Mouse (Mus musculus) layer of hippocampus, postnatal 25 days (tissue): ENCODE data around the gene Plcb3. TPM values are rescaled to one million over a fixed set of nuclear protein-coding genes. Genes with fewer than 3 reads are reported as not detected.

Experiments
- DNase-seq, 2 experiments: peaks; one replicate each; pipeline ENCODE4 v3.0.0; 2022; ENCODE audit warnings: mixed read lengths in 2 of 2, low spot score in 1 of 2; ENCODE audit errors: extremely low spot score in 1 of 2
- microRNA-seq, 2 experiments: library from miRNA; unstranded; fragments of <30 nt; microRNA quantifications; one replicate each; pipeline ENCODE4 v1.2.0; 2021
- total RNA-seq, 2 experiments: library from RNA; stranded (reverse); gene quantifications; 2 replicates each; pipeline ENCODE4 v1.2.3; 2021

The Plcb3 gene
- total RNA-seq, 2 experiments from 2014 or later: 14.8 to 16.0 TPM

DNA sequence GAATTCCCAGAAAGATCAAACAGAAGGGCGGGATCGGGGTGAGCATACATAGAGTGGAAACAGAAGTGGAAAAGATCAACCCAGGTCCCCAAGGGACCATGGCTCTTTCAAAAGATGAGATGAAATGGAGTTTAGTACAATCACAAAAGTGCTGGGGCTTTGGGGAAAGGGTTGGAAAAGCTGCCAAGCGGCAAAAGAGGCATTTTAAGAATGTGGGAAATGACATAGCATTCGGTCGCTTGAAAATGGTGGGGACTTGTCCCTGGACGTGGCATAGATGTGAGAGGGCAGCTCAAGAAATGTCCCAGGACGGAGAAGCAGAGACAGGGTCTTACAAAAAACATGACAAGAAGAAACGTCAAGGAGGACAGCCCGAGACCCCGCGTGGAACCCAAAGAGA is 67.2 kb downstream of the Plcb3 start:
- DNase-seq: no peak

GRCm38 (mm10) chr19:6907811-6908540 is 68.3 kb downstream of the Plcb3 start:
- DNase-seq: no peak

DNA sequence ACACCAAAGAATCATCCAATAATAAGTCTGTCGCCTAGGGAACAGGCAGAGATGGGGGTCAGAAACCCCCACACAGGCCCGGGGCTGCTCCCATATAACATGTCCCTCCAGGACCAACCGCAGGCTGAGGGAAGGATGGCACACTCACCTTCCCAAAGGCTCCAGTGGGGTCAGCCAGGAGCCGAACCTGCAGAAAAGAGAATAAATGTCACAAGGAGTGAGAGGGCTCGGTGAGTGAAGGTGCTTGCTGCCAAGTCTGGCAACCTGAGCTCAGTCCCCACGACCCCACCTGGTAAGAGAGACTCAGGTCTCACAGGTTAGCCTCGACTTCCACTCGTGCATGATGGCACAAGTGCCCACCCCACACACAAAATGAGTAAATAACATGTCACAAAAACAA is 69.2 kb downstream of the Plcb3 start:
- DNase-seq: no peak

- DNase-seq: no peak
Observed at GRCm38 (mm10) chr19:6906199-6906598, 70.1 kb downstream of the Plcb3 start.

DNA sequence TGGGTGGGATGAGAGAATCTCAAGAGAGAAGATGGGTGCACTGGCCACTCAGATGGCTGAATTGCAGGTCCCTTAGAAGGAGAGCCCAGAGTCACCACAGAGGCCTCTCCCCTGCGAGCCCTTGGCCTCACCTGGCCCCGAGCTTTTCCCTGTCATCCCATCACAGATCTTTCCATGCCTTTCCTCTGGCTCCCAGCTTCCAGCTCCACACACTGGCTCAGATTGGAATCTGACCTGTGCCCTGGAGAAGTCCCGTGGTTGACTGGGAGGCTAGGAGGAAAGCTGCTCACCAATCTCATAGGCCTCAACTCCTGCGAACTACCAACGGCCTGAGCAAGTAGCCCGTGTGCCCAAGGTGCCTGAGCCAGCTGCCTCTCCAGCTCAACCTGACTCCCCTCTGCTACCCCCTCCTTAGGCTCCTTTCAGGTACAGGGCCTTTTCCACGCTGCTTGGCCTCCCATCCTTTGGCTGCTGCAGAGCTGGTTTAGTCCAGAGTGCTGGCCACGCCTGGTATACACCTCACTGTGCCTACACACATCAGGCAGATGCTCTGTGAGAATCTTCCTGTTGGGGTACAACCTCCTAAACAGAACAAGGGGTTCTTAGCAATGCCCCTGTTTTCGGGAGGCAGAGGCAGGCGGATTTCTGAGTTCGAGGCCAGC is 70.6 kb downstream of the Plcb3 start:
- DNase-seq: no peak

GRCm38 (mm10) chr19:6904846-6905245 is 71.4 kb downstream of the Plcb3 start:
- no peak for DNase-seq

DNA sequence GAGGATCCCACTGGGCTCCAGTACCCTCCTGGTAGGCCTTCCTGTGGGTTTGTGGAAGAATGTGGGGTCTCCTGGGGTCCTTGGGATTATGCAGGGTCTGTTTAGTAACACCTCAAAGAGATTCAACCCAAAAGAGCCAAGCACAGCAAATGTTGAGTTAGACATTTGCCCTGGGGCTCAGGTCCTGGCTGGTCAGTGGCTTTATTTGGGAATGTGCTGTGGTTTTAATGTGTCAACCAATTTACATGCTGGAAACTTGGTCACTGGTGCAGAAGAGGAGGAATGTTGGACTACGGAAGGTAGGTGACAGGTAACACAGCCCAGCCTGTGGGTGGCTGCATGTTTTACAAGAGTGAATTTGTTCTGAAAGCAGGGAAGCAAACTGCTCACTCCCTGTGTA is 73.2 kb downstream of the Plcb3 start:
- DNase-seq: no peak

Small RNA genes lying within 50 kb of the gene (microRNA-seq; reads per million reads assigned to microRNA genes)
- 6.0 to 9.2 reads per million in 2 experiments for gene Mir6990

Other genes starting within 250 kb of the Plcb3 start
- gene Rps6ka4, start 135.8 kb downstream of the Plcb3 start, total RNA-seq: 10 to 100 TPM; 32.0 to 34.7 TPM
- 10 to 100 TPM in 1 of 2 experiments, 1 to 10 TPM in 1; 7.5 to 11.9 TPM for gene Ccdc88b, start 118.3 kb downstream of the Plcb3 start, total RNA-seq
- gene Trmt112, start 66.8 kb downstream of the Plcb3 start, total RNA-seq: 10 to 100 TPM; 40.7 to 43.9 TPM
- gene Prdx5, start 66.4 kb downstream of the Plcb3 start, total RNA-seq: 100 to 1,000 TPM; 384 to 436 TPM
- 10 to 100 TPM; 56.2 to 57.7 TPM for gene Esrra, start 54.7 kb downstream of the Plcb3 start, total RNA-seq
- gene Catsperz, start 51.1 kb downstream of the Plcb3 start, total RNA-seq: 10 to 100 TPM; 11.0 to 12.1 TPM
- 10 to 100 TPM; 18.4 to 20.2 TPM for gene Kcnk4, start 42.0 kb downstream of the Plcb3 start, total RNA-seq
- 10 to 100 TPM; 42.7 to 44.5 TPM for gene Bad, start 34.6 kb downstream of the Plcb3 start, total RNA-seq
- 100 to 1,000 TPM; 103 to 106 TPM for gene Gpr137, start 34.0 kb downstream of the Plcb3 start, total RNA-seq
- gene Ppp1r14b, start 1.5 kb downstream of the Plcb3 start, total RNA-seq: 10 to 100 TPM; 63.3 to 69.8 TPM
- 10 to 100 TPM; 88.6 to 93.9 TPM for gene Fkbp2, start 4.0 kb upstream of the Plcb3 start, total RNA-seq
- gene Vegfb, start 11.2 kb upstream of the Plcb3 start, total RNA-seq: 10 to 100 TPM; 83.2 to 85.2 TPM
- 10 to 100 TPM; 21.9 to 23.5 TPM for gene Dnajc4, start 16.1 kb upstream of the Plcb3 start, total RNA-seq
- 10 to 100 TPM; 13.5 to 14.9 TPM for gene Nudt22, start 19.6 kb upstream of the Plcb3 start, total RNA-seq
- 10 to 100 TPM; 16.1 to 18.8 TPM for gene Trpt1, start 19.7 kb upstream of the Plcb3 start, total RNA-seq
- gene Fermt3, start 43.0 kb upstream of the Plcb3 start, total RNA-seq: 1 to 10 TPM; 4.3 to 4.6 TPM
- gene Stip1, start 63.5 kb upstream of the Plcb3 start, total RNA-seq: 100 to 1,000 TPM; 169 to 202 TPM
- 10 to 100 TPM; 16.4 to 22.0 TPM for gene Macrod1, start 80.3 kb upstream of the Plcb3 start, total RNA-seq
- gene Flrt1, start 129.3 kb upstream of the Plcb3 start, total RNA-seq: 10 to 100 TPM; 18.3 to 21.2 TPM
- gene Otub1, start 229.8 kb upstream of the Plcb3 start, total RNA-seq: 100 to 1,000 TPM; 291 to 300 TPM
- 1,000 to 10,000 TPM; 1,060 to 1,153 TPM for gene Cox8a, start 241.1 kb upstream of the Plcb3 start, total RNA-seq